Mouse (Mus musculus): ENCODE measurements at regions not wholly inside any gene's neighbourhood (a gene's known extent, or its start where the extent isn't known, plus 50 kb on each side); places are given as distances from the start of the nearest gene placed in this dataset.

DNA sequence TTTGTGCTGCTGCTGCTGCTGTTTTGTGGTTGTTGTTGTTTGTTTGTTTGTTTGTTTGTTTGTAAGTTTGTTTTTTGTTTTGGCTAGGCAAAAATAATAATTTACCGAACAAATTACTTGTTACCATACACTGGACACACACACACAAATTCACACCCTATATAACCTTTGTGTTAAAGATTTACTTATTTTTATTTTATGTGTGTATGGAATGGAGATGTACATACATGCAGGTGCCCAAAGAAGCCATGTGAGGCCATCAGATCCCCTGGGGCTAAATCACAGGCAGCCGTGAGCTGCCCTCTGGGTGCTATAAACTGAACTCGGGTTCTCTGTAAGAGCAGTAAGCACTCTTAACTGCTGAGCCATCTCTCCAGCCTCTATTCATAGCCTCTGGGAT, 56.0 kb downstream of the Pttg1 start:
- Histone ChIP-seq H3K9me3 (ENCODE audit: low read length) (no peaks in the 10 kb centered on the region), H3K27ac (ENCODE audit: low read length) (no peak overlapping the region), H3K4me2 (replicated peaks; ENCODE audit: low read depth, low read length) (no peak overlapping the region), H3K4me1 (ENCODE audit: insufficient read depth, low read depth, low read length) (no peaks in the 10 kb centered on the region), H3K27me3 (replicated peaks; ENCODE audit: insufficient read depth, low read length) (no peaks in the 10 kb centered on the region), H3K36me3 (ENCODE audit: insufficient read depth, low read length) (no peaks in the 10 kb centered on the region), H3K4me3 (ENCODE audit: low read depth, low read length) (no peak overlapping the region), H3K9ac (replicated peaks; ENCODE audit: low read depth) (no peak overlapping the region)
- ATAC-seq, result no peak
- TF ChIP-seq CTCF (IDR thresholded peaks at IDR 0.05) (no peak), EP300 (IDR thresholded peaks at IDR 0.05) (no peak)
- 92% methylated on average over 3 of the region's 3 CpGs for WGBS
- no peak for DNase-seq (ENCODE audit: low spot score)

DNA sequence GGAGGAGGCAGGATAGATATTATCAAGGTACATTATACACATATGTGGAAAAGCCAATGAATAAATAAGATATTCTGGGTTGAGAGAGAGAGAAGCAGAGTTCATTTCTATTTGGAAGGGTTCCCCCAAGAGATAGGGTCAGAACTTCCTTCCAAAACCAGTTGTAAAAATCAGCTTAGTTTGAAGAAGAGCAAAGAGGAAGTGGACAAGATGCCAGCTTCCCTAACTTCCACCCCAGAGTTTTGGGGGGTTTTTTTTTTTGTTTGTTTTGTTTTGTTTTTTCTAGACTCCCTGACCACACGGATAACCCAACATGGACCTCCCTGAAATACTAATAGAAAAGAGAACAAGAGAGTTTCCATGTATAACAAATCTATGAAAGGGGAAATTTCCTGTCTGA, 57.7 kb downstream of the Pttg1 start:
- ATAC-seq (no peak), DNase-seq (ENCODE audit: low spot score) (no peak)
- no peak overlapping the region for H3K27ac ChIP-seq (ENCODE audit: low read length)
- TF ChIP-seq EP300 (IDR thresholded peaks at IDR 0.05) (no peak), CTCF (IDR thresholded peaks at IDR 0.05) (no peak)
- H3K27me3 ChIP-seq (replicated peaks; ENCODE audit: insufficient read depth, low read length), result no peaks in the 10 kb centered on the region
- 53% methylated on average over 1 of the region's 1 CpGs for WGBS
- no peaks in the 10 kb centered on the region for H3K9me3 ChIP-seq (ENCODE audit: low read length)
- H3K9ac ChIP-seq (replicated peaks; ENCODE audit: low read depth), result no peak overlapping the region
- no peak overlapping the region for H3K4me3 ChIP-seq (ENCODE audit: low read depth, low read length)
- H3K4me1 ChIP-seq (ENCODE audit: insufficient read depth, low read depth, low read length), result no peaks in the 10 kb centered on the region
- no peak overlapping the region for H3K4me2 ChIP-seq (replicated peaks; ENCODE audit: low read depth, low read length)
- H3K36me3 ChIP-seq (ENCODE audit: insufficient read depth, low read length), result no peaks in the 10 kb centered on the region

DNA sequence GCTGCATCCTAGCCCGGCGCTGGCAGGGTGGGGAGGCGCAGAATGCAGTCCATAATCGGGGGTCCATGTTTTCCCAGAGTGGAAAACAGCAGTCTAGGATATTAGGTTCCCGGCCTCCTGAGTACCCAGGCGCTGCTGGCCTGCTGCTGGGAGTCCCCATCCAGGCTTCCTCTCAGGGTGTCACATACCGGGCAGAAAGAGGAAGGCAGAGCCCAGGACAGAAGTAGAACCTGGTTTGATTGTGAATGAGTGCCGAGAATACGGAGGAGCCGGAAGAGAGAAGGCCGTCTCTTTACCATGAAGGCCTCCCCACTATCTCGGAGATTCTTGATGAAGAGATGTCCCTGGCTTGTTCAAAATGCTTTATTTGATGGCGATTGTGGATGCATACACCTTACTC, 64.2 kb downstream of the Pttg1 start:
- WGBS, result 76% methylated on average over 13 of the region's 13 CpGs
- Histone ChIP-seq H3K27me3 (replicated peaks; ENCODE audit: insufficient read depth, low read length) (no peaks in the 10 kb centered on the region), H3K4me3 (ENCODE audit: low read depth, low read length) (no peak overlapping the region), H3K4me2 (replicated peaks; ENCODE audit: low read depth, low read length) (no peak overlapping the region), H3K4me1 (ENCODE audit: insufficient read depth, low read depth, low read length) (no peaks in the 10 kb centered on the region), H3K9me3 (ENCODE audit: low read length) (no peaks in the 10 kb centered on the region), H3K36me3 (ENCODE audit: insufficient read depth, low read length) (no peaks in the 10 kb centered on the region), H3K9ac (replicated peaks; ENCODE audit: low read depth) (no peak overlapping the region), H3K27ac (ENCODE audit: low read length) (no peak overlapping the region)
- DNase-seq (ENCODE audit: low spot score) (no peak), ATAC-seq (no peak)
- TF ChIP-seq EP300 (IDR thresholded peaks at IDR 0.05) (no peak), CTCF (IDR thresholded peaks at IDR 0.05) (no peak)

DNA sequence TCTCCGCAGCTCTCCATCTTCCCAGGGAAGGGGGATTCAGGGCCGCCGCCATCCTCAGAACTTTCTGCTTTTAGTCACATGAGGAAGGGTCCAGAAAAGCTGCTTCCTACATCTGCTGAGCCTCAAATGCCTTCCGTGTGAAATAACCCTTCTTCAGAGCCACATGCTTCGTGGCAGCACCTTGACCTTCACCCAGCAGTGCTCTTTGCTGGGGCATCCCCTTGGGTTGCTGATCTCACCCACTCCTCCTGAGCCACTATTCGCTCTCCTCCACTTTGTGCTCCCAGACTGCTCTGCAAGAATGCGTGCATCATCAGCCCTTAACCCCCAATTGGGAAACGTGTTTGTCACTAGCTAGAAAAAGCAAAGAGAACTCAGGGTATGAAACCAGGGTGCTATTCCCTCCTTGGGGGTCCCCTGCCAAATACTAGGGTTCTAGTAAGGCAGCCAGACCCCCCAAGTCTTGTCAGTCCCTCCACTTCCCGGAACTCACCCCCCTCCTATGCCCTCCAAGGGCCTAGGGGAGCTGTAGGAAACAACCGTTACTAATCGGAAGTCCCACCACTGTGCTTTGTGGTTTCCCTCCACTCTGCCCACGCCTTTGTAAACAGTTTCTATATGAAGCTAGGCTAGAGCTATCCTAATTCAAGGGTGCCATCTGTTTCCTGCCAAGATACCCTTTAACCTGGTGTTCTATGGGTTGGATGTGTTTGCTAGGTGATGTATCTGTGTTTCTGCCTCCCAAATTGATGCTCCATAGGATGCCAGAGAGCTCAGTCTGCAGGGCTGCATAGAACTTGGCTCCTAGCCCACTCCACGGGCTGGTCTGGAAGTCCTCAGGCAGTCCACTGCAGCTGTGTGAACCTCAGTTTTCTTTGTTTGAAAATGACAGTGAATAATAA, 67.4 kb downstream of the Pttg1 start:
- ATAC-seq, result peak; percentile 91
- peak; percentile 94 for TF ChIP-seq EP300 (IDR thresholded peaks at IDR 0.05)
- TF ChIP-seq CTCF (IDR thresholded peaks at IDR 0.05), result no peak
- Histone ChIP-seq H3K4me1 (ENCODE audit: insufficient read depth, low read depth, low read length) (no peaks in the 10 kb centered on the region), H3K27ac (ENCODE audit: low read length) (peak overlapping the region; percentile 14; the same call in 1 of the 2 replicates), H3K9ac (replicated peaks; ENCODE audit: low read depth) (no peak overlapping the region), H3K4me2 (replicated peaks; ENCODE audit: low read depth, low read length) (no peak overlapping the region), H3K4me3 (ENCODE audit: low read depth, low read length) (no peak overlapping the region), H3K27me3 (replicated peaks; ENCODE audit: insufficient read depth, low read length) (no peaks in the 10 kb centered on the region), H3K9me3 (ENCODE audit: low read length) (no peaks in the 10 kb centered on the region), H3K36me3 (ENCODE audit: insufficient read depth, low read length) (no peaks in the 10 kb centered on the region)
- DNase-seq (ENCODE audit: low spot score), result peak; percentile 58
- WGBS, result 54% methylated on average over 13 of the region's 13 CpGs

DNA sequence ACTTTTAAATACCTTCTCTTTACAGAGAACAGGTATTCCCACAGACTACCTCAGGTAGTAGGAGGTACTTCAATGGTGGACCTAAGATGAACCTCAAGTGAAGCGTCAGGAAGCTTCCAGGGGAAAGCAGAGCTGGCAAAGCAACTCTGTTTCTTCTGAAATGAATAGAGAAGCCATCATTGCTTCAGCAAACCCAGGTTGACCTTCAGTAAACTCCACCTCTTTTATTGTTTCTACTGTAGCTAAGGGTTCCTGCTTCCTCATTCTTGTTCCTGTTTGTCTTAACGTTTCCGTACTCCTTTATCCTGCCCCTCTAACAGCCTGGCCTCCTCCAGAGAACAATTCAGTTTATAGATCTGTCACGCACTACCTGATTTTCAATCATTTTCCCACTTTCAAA, 72.4 kb downstream of the Pttg1 start:
- Histone ChIP-seq H3K27ac (ENCODE audit: low read length) (peak overlapping the region; percentile 66), H3K4me2 (replicated peaks; ENCODE audit: low read depth, low read length) (no peak overlapping the region), H3K4me3 (ENCODE audit: low read depth, low read length) (no peak overlapping the region), H3K36me3 (ENCODE audit: insufficient read depth, low read length) (no peaks in the 10 kb centered on the region), H3K27me3 (replicated peaks; ENCODE audit: insufficient read depth, low read length) (no peaks in the 10 kb centered on the region), H3K4me1 (ENCODE audit: insufficient read depth, low read depth, low read length) (no peaks in the 10 kb centered on the region), H3K9me3 (ENCODE audit: low read length) (no peaks in the 10 kb centered on the region), H3K9ac (replicated peaks; ENCODE audit: low read depth) (no peak overlapping the region)
- DNase-seq (ENCODE audit: low spot score) (peak; percentile 72), ATAC-seq (peak; percentile 86)
- TF ChIP-seq CTCF (IDR thresholded peaks at IDR 0.05) (no peak), EP300 (IDR thresholded peaks at IDR 0.05) (peak; percentile 95)
- 62% methylated on average over 4 of the region's 4 CpGs for WGBS

DNA sequence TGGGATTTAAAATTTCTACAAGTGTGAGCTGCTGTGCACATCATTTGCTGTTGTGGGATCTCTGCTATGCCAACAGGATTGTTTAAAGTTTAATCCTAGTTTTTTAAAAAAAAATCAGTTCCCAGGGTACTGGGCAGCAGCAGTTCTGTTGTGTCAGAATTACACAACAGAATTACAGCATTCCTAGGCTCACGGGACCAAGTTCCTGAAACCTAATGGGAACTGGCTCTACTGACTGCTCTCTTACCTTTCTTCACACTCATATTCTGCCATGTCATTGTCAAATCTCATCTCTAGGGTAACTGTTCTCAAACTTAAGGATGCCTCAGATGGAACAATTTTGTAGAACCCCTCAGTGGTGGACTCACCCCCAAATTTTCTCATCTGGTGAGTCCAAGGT, 73.0 kb downstream of the Pttg1 start:
- DNase-seq (ENCODE audit: low spot score) (no peak), ATAC-seq (no peak)
- Histone ChIP-seq H3K4me1 (ENCODE audit: insufficient read depth, low read depth, low read length) (no peaks in the 10 kb centered on the region), H3K9ac (replicated peaks; ENCODE audit: low read depth) (no peak overlapping the region), H3K4me3 (ENCODE audit: low read depth, low read length) (no peak overlapping the region), H3K27me3 (replicated peaks; ENCODE audit: insufficient read depth, low read length) (no peaks in the 10 kb centered on the region), H3K9me3 (ENCODE audit: low read length) (no peaks in the 10 kb centered on the region), H3K27ac (ENCODE audit: low read length) (peak overlapping the region; percentile 66), H3K36me3 (ENCODE audit: insufficient read depth, low read length) (no peaks in the 10 kb centered on the region), H3K4me2 (replicated peaks; ENCODE audit: low read depth, low read length) (no peak overlapping the region)
- no peak for TF ChIP-seq CTCF (IDR thresholded peaks at IDR 0.05)
- no peak for TF ChIP-seq EP300 (IDR thresholded peaks at IDR 0.05)
- WGBS, result 89% methylated on average over 1 of the region's 1 CpGs

All from lung, postnatal 0 days (tissue).